Mouse (Mus musculus) layer of hippocampus, postnatal 10 days (tissue): ENCODE results near the gene Agap3. TPM values are rescaled to one million over a fixed set of nuclear protein-coding genes. Genes with fewer than 3 reads are reported as not detected.
A peak's percentile ranks its signal among the peaks of the same experiment; 100 is the strongest.

Source experiments
- DNase-seq, 2 experiments: peaks; one replicate each; pipeline ENCODE4 v3.0.0; 2021; ENCODE audit warnings: low spot score in 2 of 2
- total RNA-seq, 2 experiments: library from RNA; stranded (reverse); gene quantifications; 2 replicates each; pipeline ENCODE4 v1.2.3; 2021

Gene Agap3
- total RNA-seq, 2 experiments from 2014 or later = 511 to 516 TPM

DNA sequence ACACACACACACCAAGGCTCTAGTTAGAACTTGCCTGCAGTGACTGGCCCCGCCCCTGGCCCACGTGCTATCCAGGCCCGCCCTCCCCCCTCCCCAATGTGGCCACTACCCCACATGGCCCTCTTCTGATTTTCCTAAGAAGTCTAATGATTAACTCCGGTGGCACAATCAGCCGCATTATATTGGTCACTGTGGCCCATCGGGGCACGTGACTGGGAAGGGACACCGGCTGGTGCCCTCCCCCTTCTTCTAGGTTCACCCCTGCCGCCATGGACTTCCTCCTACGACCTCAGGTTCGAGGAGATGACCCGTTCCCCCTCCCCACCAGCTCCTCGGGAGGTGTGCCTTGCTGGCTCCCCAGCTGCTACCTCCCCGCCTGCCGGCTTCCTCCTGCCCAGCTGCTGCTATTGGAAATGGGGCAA, 24.0 kb upstream of the Agap3 start:
- no peak for DNase-seq

DNA sequence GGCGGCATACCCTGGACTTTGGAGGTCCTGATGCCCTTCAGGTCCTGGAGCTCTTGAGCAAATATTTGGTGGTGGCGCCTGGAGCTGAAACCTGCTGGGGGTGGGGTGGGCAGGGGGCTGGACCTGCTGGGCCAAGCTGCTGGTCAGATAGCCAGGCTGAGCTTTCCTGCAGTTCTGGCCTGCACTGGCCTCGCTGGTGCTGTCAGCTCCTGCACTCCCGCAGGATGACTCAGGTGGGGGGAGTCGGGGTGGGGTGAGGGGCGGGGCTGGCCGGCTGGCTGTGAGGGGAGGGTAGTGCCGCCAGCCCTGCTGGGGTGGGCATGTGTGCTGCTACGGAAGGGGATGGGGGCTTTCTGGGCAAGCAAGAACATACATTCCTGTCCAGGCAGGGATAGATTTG, 23.4 kb upstream of the Agap3 start:
- DNase-seq = no peak

DNA sequence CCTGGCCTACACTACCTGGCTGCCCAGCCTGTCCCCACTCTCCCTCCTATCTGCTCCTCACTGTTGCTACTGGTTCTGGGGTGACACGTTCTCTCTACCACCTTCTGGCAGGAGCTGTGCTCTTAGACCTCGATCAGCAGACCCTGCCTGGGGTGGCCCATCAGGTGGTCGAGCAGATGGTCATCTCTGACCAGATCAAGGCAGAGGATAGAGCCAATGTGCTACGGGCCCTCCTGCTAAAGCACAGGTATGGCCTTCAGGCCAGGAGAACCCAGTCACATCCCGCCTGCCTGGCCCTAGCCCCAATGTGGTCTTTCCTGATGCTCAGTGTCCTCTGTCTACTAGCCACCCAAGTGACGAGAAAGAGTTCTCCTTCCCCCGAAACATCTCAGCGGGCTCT, 18.0 kb upstream of the Agap3 start:
- no peak for DNase-seq

DNA sequence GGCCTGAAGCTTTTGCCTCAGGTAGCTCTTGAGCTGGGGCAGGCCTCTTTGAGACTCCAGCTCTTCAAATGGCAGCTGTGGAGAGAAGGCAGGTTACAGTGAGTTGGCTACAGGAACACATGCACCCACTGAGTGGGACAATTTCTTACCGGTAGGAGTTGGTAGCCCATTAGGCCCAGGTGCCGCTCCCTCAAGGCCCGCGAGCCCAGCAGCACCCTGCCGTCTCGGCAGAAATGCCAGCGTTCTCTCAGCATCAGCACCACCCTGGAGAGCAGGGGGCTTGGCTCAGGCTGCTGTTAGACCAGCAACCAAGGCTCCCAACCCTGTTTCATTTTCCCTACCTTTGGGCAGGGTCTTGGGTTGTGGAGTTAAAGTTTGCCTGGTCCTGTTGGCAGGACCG, 10.8 kb upstream of the Agap3 start:
- DNase-seq = no peak

DNA sequence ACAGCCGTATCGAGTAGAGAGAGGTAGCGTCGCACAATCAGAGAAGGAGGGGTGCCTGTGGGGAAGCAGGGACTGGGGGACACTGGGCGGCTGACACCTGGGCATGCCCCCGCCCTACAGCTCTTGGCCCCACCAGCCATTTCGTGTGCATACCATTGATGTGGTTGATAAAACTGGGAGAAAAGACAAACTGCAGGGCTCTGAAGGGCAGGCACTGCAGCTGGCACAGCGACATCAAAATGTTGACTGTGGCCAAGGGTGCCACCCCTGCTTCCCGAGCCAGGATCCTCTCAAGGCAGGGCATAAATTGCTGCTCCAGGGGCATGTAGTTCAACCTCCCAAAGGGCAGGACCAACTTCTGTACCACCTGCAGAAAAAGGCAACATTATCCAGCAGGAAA, 9.9 kb upstream of the Agap3 start:
- no peak for DNase-seq

DNA sequence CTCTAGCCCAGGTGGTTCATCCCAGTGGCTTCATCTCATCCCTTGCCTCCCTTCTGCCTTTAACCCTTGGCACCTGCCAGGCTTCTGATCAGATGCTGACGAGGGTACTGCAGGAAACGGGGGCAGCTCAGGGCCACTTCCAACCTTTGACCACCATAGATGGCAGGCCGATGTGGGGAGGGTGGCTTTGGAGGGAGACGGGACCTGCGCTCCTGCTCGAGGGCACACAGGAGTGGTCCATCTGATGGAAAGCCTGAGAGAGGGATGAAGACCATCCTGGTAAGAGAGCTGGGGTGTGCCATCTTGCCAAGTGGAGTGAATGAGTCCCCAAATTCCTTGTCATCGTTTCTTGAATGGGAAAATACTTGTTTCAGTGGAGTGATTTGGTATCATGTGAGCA, 8.8 kb upstream of the Agap3 start:
- DNase-seq = no peak

DNA sequence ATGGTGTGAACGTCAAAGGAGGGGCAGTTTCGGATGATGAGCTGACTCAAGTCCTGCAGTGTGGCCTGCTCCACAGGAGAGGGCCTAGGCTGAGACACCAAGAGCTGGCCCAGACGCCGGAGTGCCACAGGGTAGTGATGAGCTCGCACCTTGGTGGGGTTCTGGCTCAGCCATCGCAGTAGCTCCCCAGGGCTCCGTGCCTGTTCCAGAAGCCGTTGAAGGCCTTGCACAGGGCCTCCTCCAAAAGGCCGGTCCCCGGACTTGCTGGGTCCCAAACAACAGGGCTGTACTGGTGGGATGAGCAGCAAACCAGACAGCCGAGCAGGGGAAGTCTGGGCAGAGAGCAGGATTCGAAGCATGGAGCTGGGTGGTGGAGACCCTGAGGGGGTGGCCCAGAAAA, 8.1 kb upstream of the Agap3 start:
- DNase-seq = no peak

DNA sequence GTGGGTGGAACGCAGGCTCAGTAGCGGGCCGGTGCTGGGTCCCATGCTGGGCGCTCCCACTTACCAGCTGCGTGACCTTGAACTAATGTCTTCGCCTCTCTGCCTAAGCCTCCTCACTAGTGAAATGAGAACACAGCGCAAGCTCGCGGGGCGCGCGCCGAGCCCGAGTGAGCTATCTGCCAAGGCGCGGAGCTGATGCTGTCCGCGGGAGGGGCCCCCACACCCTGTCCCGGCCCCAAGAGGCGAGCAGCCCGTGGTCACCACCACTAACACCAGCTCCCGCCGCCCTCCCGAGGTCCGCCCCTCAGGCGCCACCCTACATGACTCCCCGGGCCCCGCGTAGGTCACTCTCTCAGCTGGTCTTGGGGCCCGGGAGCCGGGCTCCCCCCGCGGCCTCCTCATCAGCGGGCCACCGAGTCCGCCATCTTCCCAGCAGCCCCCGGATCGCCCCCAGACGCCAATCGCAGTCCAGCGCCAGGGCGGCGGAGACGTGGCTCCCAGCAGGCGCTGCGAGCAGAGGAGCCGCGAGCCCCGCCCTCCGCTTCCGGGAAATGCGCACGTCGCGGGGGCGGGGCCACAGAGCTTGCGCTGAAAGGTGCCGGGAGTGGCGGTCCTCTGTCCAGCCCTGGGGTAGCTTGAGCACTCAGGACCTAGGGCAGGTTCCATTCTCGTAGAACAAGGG, 7.1 kb upstream of the Agap3 start, which contains the start of gene Fastk:
Gene Fastk (minus strand): TSS at position 542 of the 682 bp plus-strand sequence.
- peak; percentile 93 to 96 for DNase-seq

DNA sequence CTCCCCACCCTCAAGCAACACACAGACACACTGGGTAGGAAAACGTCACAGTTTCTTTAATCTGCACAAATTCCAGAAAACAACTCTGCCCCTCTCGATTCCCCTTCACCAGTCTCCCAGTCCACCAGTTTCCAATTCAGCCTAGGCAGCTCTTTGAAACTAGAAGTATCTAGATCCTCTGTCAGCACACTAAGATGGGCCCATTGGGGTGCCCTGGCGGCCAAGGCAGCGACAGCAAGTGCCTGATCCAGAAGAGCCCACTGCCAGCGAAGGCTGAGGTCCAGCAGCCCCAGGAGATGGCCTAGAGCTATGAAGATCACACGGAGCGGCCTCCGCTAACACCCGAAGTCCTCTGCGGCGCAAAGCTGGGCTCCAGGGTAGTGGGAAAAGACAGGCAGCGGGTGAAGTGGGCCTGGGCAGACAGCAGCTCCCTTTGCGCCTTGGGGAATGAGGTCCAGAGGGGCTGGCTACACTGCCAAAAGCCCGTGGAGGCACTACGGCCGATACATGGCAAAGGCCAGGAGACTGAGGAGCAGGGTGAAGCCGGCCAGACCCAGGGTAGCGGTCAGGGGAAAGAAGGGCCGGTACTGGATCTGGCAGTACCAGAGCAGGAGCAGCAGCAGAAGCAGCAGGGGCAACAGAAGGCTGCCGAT, 6.4 kb upstream of the Agap3 start:
- DNase-seq = peak in 1 of 2 experiments; percentile 40

DNA sequence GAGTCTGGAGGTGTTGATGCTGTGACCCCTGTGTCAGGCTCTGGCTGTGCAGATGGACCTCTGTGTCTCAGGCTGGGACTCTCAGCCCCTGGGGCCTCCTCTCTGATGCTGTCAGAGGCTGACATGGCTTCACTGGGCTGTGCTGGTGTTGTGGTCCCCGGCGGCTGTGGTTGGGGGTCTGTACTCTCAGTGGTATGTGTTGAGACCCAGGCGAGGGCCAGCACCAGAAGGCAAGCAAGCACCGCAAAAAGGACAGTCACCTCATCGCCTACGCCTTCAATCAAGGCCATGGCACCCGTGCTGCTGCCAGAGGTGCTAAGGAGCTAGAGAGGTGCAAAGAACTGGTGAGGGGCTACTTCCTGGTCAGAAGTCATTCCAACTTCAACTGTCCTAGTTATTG, 5.3 kb upstream of the Agap3 start:
- DNase-seq = no peak

DNA sequence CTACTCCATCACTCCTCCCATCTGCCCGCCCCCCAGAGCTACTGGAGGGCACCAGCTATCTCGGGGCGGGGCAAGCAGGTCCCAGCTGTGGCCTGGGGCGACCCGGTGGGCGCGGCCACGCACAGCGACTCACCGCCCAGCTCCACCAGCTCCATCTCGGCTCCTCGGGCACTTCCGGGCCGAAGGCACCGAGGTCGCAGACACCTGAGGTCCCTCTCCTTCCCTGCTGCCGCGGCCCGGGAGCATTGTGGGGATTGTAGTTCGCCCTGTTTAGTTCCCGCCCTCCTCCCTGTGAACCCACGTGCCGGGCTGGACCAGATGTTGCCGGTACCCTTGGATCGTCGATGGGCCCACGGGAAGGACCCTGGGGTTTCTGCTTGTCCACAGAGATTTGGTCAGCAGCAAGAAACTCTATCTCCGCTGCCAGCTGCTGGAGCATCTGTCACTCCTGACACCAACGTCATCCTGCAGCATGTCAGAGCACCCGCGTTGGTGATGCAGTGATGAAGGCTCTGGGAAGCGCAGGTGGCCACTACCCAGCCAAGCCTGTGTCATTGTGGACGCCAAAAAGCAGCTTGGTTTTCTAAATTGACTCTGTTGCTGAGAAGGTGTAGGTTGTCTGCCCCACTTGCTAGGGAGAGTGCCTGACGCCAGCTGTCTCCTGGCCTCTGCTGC, 4.2 kb upstream of the Agap3 start, which contains the start of gene Tmub1:
Gene Tmub1 (minus strand): TSS at position 231 of the 675 bp plus-strand sequence.
- peak; percentile 79 to 83 for DNase-seq

DNA sequence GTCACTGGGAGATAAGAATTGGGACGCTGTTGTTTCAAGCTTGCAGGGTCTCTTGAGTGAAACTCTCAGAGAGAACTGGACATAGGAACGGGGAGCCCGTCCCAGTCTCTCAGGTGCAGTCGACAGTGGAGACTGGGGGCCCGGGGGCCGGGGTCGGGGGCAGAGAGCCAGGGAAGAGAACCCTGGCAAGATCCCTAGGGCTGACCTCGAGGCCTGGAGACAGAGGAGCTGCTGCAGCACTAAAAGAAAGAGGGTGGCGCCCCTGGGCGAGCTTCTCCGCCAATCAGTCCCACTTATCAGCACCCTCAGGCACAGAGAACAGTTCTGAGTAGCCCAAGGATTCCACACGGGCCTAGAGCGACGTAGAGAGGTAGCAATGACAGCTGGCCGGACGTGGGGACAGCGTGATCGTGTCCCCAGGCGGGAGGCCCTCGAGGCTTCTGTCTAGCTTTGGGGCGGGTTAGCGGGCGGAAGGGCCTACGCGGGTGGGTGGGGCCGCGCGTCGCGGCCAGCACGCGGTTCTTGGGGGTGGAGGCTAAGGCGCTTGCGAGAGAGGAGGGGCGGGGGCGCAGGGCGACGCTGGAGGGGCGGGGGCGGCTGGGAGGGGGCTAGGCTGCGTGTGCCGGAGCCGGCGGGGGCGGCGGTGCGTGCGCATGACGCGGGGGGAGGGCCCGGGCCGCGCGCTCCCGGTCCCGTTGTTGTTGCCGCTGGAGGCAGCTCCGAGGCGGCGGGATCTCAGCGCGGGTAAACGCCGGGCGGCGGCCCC, 530 bp upstream of the Agap3 start:
- peak; percentile 81 to 90 for DNase-seq

DNA sequence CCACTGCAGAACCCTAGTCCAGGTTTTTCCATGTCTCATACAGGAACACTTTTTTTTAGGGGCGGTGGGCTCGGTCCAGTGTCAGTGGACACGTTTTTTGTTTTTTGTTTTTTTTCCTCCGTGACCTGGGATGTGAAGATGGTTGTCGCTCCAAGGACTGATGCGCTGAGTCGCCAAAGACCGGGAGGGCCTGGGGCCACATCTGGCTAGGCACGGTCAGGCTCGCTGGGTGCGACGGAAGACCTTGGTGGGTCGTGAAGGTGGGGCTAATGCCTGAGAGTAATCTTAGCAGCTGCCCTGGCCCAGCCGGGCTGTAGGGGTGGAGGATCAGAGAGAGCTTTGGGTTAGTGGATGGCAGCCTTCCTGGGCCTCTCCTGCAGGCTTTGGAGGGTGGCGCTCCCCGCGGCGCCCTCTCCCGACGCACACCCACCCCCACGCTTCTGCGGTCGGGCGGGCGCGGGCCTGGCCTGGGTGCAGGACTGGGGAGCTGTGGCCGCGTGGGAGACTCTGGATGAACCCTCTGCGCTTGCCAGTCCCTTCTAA, 785 bp downstream of the Agap3 start:
- DNase-seq = peak; percentile 36 to 52

DNA sequence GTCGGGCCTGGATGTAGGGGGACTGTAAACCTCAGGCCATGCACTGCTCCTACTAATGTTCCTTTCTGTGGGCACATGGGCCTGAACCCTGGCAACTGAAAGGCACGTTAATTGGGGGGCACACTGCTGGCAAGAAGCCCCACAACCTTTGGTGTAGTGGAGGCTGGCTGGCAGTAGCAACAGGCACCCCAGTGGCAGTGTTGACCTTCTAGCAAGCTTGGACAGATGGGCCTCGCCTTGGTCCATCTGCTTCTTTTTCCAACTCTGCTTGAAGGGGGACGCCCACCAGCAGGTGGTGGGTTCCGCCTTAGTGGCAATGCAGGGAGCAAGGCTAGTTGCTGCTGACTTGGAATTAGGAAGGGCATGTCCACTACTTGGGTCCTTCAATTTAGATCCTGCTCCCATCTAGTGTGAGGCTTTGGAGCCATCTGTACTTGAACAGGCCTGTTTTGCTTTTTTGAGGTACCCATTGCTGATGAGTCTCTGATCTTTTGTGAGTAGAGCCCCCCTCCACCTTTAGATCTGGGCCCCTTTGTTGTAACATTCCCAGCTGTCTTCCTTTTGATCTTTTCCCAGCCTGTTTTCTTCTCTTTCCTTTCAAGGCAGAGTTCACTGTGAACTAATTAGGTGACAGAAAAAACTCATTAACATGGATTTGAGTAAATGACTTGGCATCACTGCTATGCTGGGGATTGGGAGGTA, 1.5 kb downstream of the Agap3 start:
- DNase-seq = peak; percentile 43 to 51

DNA sequence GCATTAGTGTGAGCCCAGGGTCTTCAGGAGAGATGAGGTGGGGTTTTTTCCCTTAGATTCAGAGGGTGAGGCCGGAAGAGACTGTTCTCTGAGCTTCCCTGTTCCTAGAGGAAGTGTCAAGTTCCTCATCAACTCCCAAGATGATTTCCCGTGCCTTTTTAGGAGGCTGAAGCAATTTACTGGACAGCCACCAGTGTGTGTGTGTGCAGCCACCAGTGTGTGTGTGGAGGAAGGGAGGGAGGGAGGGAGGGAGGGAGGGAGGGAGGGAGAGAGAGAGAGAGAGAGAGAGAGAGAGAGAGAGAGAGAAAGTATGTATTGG, 2.0 kb downstream of the Agap3 start:
- no peak for DNase-seq

DNA sequence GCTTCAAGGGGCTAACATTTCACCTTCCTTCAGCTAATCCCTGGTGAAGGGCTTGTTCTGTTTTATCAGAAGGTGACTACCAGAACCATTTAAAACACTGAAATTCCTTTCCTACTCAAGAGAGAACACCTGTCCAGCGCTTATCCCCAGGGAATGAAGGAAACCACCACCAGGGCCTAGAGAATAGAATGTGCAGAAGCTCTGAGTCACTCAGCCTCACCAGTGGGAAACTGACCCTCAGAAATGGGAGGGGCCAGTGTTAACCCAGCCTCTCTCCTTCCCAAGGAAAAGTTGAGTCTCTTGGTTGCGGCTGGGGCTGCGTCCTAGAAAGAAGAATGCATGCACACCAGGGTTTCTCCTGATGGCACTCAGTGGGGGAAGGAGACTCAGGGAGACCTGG, 3.1 kb downstream of the Agap3 start:
- no peak for DNase-seq

DNA sequence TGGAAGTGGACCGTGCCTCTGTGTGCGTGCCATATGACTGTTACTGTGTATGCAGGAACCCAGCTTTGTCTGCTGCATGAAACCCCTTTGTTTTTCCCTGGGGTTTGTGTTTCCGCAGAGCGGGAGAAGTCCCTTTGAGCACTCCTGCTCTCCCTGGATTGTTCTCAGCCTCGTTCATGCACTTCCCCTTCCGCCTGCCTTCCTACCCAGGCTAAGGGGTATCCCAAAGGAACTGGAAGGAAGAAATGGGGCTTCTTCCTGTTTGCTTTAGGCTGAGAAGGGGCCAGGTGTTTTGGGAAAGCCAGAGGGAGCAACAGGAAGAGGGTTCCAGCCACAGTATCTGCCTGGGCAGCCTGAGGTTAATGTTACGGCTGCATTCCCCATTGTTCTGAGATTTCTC, 3.6 kb downstream of the Agap3 start:
- DNase-seq = no peak

DNA sequence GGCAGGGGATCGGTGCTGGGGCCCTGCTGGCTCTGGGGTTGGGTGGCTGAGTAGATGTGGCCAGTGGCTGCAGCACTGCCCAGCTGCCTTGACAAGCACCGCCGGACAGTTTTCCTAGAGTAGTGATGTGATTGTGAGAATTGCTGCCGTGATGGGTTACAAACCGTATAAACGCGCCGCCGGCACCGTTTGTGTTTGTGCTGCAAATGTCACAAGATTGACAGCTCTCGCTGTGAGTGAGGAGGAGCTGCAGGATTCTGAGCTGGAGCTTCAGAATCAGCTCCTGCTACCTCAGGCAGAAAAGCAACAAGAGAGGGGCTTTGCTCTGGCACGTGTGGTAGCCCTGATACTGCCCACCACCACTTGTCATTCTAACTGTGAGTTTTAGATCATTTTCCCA, 14.8 kb downstream of the Agap3 start:
- DNase-seq = no peak

DNA sequence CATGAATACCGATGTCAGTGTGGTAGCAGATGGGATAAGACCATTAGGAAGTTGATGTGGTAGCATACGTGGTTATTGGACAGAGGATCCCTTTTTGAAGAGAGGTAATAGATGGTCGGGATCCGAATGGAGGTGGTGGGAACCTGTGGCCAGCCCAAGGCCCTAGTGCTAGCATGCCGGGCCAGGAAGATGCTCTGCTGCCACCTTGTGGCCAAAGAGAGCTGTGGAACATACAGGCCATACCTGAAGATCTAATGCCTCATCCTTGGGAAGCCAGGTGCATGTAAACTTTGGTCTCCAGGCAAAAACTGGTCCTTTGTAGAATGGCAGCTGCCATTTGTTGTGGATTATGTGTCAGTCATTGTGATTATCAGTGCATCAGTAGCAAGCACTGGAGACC, 18.6 kb downstream of the Agap3 start:
- peak; percentile 71 to 82 for DNase-seq

DNA sequence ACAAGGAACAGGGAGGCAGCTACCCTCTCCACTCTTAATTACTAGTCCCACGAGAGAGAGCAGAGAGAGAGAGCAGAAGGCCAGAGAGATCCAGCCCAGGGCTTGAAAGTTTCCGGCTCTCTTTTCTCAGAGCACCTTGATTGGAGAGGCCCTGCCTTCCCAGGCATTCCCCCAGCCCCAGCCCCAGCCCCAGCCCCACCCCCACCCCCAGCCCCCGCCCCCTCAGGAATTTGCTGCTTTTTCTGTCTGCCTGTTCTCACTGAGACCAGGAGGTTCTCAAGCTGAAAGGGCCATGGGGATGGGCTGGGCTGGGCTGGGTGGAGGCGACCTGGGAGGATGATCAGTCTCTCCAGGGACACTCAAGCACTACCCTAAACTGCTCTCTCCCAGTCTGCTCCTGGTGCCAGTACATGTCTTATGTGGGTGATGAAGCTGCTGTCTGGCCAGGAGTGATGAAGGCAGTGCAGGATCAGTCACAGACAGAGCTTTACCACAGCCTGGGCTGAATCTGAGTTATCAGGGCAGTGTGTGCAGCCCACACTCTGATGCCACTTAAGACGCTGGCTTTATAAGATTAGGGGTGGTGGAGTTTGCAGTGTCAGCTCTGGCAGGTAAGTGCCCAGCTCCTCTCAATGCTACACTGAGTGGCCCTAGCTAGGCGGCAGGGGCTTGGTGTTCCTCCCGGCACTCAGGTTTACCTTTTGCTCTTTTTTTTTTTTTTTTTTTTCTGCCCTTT, 21.1 kb downstream of the Agap3 start:
- no peak for DNase-seq
